In the genomic region with DNA sequence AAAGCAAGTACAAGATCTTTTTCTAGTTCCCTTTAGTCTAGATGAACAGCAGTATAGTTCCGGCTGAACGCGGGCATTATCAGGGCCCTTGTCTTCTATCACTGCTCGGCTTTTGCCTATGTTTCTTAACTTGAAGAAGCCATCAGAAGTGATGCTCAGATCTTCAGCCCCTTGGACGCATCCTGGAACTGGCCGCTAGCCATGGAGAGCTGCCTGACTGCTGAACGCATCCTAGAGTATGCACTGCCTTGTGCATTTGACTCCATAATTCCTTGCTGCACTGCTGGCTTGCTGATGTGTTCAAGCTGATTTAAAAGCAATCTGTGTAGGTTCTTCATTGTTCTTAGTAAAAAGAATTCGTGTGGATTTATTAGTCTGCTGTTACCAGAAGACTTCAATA, we compare ENCODE assay signal across 24 mouse cellular contexts.
"Had no signal": no experiment of that assay in that cellular context is flagged by ENCODE, and none has a peak within 500 bp of the region (broad histone marks: within the 10 kb centered on the region; RNA-seq: fewer than 3 reads in every experiment).

No protein-coding gene starts in this region.

- H3K9ac ChIP-seq: hindbrain, embryonic 15.5 days; intestine, embryonic 15.5 days; kidney, embryonic 15.5 days; limb, embryonic 13.5 days; limb, embryonic 15.5 days; liver, embryonic 12.5 days; liver, embryonic 14.5 days had no signal

- H3K4me3 ChIP-seq: gastrocnemius, adult 2 months; heart, adult 2 months; hindbrain, embryonic 15.5 days; intestine, embryonic 15.5 days; kidney, embryonic 15.5 days; limb, embryonic 13.5 days; limb, embryonic 15.5 days; liver, embryonic 12.5 days had no signal

- H3K4me2 ChIP-seq: heart, embryonic 11.5 days; hindbrain, embryonic 15.5 days; intestine, embryonic 15.5 days; kidney, embryonic 15.5 days; limb, embryonic 13.5 days; limb, embryonic 15.5 days; liver, embryonic 12.5 days had no signal

- ATAC-seq: inflammation-experienced regulatory T-cells, adult 6 months; intestine, embryonic 15.5 days; intestine, postnatal 0 days; liver, embryonic 12.5 days had no signal

- H3K4me1 ChIP-seq: hindbrain, embryonic 15.5 days; intestine, embryonic 15.5 days; kidney, embryonic 15.5 days; limb, embryonic 13.5 days; limb, embryonic 15.5 days; liver, embryonic 12.5 days had no signal

- H3K36me3 ChIP-seq: hindbrain, embryonic 15.5 days; intestine, embryonic 15.5 days; kidney, embryonic 15.5 days; limb, embryonic 13.5 days; limb, embryonic 15.5 days; liver, embryonic 12.5 days had no signal

- DNase-seq: gastrocnemius, adult 2 months; gastrocnemius, postnatal 10 days; gastrocnemius, postnatal 25 days; heart, adult 2 months; heart, postnatal 10 days; heart, postnatal 4 days; kidney, adult 18-20 months; kidney, adult 9 months; kidney, postnatal 14 days; kidney, postnatal 36 days; layer of hippocampus, adult 9-11 months; layer of hippocampus, postnatal 36 days; left cerebral cortex, postnatal 4 days had no signal

- H3K27ac ChIP-seq: gastrocnemius, adult 2 months; heart, adult 2 months; hindbrain, embryonic 15.5 days; intestine, embryonic 15.5 days; kidney, embryonic 15.5 days; kidney, postnatal 0 days; limb, embryonic 13.5 days; limb, embryonic 15.5 days; liver, embryonic 12.5 days; liver, embryonic 14.5 days had no signal

- H3K27me3 ChIP-seq: hindbrain, embryonic 15.5 days; intestine, embryonic 15.5 days; kidney, embryonic 15.5 days; limb, embryonic 13.5 days; limb, embryonic 15.5 days; liver, embryonic 12.5 days had no signal

- H3K9me3 ChIP-seq: hindbrain, embryonic 15.5 days; intestine, embryonic 15.5 days; kidney, embryonic 15.5 days; limb, embryonic 13.5 days; limb, embryonic 15.5 days; liver, embryonic 12.5 days had no signal
